Mouse (Mus musculus): Measurements from ENCODE around the gene Plcb3.

Gene Plcb3

GRCm38 (mm10) chr19:6990712-6991111 lies 14.4 kb upstream of the Plcb3 start:
- DNase-seq: peak in 1 of 2 experiments; percentile 33

GRCm38 (mm10) chr19:6989251-6989650 lies 13.0 kb upstream of the Plcb3 start:
- no peak for DNase-seq

- no peak for DNase-seq
Observed at GRCm38 (mm10) chr19:6987904-6988285, 11.6 kb upstream of the Plcb3 start.

DNA sequence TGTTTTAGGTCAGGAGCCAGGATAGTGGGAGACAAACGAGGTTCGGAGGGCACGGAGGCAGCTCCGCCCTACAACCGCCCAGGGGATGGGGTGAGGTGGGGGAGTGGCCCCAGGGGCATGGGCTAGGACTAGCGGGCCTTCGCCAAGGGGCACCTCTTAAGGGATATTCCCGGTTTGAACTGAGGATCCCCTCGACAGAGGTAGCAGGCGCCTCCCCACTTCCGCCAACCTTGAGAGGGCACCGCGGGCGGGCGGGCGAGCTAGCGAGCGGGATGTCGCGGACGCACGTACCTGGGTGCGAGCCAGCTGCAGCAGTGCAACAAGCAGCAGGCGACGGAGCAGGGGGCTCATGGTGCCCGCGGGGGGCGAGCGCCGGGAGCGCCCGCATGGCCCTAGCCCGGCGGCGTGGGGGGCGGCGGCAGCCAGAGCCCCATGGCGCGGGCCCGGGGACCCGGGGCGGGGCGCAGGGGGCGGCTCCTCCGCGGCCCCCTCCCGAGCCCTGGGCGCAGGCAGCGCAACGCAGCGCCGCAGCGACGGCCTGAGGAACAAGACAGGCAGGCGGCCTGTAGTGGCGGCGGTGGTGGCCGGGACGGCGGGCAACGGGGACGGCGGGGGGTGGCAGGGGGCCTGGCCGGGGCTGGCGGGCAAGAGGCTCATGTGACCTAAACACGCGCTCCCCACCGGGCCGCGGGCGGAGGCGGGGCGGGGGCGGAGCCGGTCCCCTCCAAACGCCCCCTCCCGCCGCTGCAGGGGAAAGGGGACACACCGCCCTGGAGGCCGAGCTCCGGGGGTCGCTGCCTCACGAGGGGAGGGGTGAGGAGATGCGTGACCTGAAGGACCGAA lies 11.0 kb upstream of the Plcb3 start, which contains the start of gene Vegfb:
TSS of gene Vegfb (minus strand) at position 591 of the 843 bp plus-strand sequence.
- DNase-seq: peak in 1 of 2 experiments; percentile 74

DNA sequence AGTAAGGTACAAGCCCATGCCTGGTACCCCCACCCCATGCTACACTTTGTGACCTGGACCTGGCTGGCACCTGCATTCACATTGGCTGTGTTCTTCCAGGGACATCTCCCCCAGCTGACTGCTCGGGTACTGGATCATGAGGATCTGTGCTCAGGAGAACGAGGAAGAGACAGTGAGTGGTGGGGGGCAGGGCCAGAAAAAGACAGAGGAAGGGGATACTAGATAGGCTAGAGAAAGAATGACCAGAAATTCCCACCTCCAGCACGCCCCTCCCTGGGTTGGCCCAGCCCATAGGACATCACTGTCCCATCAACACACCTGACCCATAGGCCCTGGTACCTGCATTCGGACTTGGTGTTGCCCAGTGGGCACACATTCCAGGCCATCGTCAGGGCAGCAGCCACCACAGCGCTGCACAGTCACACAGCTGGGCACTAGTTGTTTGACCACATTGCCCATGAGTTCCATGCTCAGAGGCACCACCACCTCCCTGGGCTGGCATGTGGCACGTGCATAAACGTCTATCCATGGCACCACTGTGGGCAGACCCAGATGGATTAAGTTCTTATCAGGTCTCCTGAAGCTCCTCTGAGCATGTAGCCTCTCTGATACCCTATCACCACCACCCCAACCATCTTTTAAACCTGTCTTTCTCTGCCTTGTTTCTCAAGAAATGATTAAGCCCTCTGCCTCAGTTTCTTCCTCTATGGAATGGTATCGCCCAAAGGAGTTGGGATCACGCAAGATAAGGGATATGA lies 9.9 kb upstream of the Plcb3 start:
- no peak for DNase-seq

- no peak for DNase-seq
Observed at GRCm38 (mm10) chr19:6985300-6985699, 9.0 kb upstream of the Plcb3 start.

DNA sequence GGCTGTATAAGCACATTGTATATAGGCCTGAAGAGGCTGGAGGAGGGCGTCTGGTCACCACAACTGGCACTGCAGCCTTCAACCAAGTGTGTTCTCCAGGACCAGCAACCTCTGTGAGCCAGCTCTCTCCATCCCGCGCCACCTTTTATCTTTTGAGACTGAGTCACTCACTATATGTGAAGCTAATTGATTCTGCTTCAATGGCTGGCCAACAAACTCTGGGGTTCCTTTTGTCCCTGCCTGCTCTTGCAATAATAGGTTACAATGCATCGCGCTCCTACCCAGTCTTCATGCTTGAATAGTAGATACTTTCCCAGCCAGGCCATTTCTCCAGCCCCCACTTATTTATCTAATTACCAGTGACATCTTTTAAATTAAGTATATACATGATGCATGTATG lies 7.4 kb upstream of the Plcb3 start:
- DNase-seq: no peak

GRCm38 (mm10) chr19:6981465-6981864 lies 5.2 kb upstream of the Plcb3 start:
- no peak for DNase-seq

DNA sequence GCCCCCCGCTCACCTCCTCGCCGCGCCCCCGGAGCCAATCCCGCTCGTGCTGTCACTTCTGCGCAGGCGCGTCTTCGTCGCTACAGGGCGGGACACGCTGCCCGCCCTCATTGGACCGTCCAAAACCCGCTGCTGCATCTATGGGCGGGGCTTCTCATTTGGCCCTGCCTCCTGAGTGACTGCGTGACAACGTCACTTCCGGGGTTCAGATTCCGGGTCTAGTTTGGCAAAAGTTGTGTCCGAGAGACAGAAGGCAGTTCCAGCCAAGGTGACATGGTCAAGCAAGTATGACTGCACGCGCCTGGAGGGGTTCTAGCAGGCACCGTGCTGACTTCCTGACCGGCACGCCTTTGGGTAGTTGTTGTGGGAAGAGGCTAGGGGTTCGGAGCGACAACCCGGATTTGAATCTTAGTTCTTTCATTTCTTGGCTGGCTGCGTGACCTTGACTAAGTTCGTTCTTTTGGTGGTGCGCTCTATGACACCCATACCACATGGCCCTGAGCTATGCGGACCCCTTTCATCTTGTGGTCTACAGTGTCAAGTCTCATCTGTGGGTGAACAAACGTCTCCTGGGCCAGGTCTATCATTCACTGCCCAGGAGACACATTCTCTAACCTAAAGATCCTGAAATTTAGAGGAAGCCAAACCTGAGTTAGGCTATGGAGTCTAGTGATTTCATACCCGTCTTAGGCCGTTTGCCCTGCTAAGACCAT lies 4.3 kb upstream of the Plcb3 start, which contains the start of gene Fkbp2:
TSS of gene Fkbp2 (minus strand) at position 121 of the 713 bp plus-strand sequence.
- peak; percentile 99 for DNase-seq

GRCm38 (mm10) chr19:6979486-6980380 lies 3.5 kb upstream of the Plcb3 start:
- DNase-seq: peak; percentile 100

DNA sequence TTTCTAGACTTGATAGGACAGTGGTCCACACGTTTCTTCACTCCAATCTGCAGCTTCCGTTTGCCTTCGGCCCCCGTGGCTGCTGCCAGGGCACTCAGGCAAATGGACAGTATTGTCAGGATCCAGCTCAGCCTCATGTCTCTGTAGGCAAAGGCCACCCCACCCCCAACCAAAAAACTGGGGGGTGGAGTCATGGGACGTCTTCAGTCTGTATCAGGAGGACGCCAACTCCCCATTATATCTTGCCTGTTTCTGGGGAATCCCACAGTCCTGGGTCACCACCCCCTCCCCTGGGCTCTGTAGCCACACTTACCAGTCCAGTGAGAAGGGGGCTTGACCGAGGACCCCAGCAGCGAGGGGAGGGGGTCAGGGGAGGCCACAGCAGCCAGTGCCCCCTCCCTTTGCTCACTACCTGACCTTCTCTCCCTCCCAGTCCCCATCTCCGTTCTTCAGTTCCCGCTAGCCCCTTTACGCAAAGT lies 2.8 kb upstream of the Plcb3 start:
- no peak for DNase-seq

- no peak for DNase-seq
Observed at GRCm38 (mm10) chr19:6978639-6978974, 2.3 kb upstream of the Plcb3 start.

GRCm38 (mm10) chr19:6977759-6978638 lies 1.7 kb upstream of the Plcb3 start:
- no peak for DNase-seq

GRCm38 (mm10) chr19:6974211-6975205 lies 1.8 kb downstream of the Plcb3 start, which contains the start of gene Ppp1r14b:
Ppp1r14b (plus strand) TSS chr19:6974968.
- DNase-seq: peak; percentile 88 to 92

- no peak for DNase-seq
Observed at GRCm38 (mm10) chr19:6973581-6974190, 2.6 kb downstream of the Plcb3 start.

DNA sequence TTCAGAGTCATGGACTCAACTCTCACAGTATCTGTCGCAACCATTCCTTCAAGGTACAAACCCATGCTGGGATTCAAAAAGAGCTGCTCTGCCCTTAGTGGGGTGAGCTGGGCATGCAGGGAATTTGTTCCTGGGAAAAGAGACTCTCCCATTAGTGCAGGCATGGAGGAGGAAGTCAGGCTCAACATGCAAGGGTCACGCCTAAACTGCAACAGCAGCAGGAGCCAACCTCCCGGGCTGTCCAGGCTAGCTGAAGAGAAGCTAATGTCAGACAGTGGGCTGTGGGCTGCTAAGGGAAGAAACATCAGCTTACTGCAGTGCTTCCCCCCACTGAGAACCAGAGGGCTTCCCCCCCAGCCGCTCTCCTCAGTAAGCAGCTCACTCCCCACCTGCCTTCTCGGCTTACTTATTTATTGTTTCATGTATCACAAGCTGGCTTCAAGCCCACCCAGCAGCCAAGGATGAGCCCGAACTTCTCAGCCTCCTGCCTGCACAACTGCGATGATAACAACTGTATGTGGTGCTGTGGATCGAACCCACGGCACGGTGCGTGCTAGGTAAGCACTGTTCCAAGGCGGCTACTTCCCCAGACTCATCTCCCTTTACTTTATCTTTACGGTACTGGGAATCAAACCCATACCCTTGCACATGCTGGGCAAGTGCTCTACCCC lies 3.9 kb downstream of the Plcb3 start:
- DNase-seq: no peak

GRCm38 (mm10) chr19:6971644-6972043 lies 4.6 kb downstream of the Plcb3 start:
- no peak for DNase-seq

DNA sequence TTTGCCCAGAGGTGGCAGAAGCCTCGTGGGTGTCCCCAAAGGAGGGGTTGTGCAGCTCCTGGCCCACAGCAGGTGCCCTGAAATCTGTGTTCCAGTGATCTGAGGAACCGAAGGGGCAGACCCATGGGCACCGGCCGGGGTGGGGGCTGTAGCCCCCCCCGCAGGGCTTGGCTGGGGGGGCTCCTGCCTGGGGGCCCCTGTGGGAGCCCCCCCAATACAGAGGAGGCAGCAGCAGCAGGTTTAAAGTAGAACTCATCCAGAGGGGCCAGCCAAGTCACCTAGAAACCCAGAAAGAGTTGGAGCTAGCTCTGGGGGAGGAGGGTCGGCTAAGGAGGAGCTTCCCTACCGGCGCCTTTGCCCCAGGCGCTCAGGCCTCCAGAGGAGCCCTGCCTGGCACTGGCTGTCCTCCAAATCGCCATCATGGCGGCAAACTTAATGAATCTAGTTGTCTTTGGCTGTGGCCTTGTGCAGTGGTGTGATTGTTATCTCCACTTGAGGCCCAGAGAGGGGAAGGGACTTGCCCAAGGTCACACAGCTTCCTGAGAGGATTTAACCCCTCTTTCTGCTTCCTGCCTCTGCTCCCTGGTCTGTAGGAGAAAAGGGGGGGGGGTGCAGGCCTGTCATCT lies 5.7 kb downstream of the Plcb3 start:
- DNase-seq: peak in 1 of 2 experiments; percentile 54

All from kidney, postnatal 25 days (tissue).